Mouse (Mus musculus) lung, postnatal 10 days (tissue): ENCODE data around the gene Zfp558.
"Not testable (repeated sequence)": the region's sequence is repeated elsewhere in the genome, so short reads cannot be mapped to it uniquely, and the experiment has no call there.

Experiments
- DNase-seq: peaks from one replicate; pipeline ENCODE4 v3.0.0; 2021

The Zfp558 gene

DNA sequence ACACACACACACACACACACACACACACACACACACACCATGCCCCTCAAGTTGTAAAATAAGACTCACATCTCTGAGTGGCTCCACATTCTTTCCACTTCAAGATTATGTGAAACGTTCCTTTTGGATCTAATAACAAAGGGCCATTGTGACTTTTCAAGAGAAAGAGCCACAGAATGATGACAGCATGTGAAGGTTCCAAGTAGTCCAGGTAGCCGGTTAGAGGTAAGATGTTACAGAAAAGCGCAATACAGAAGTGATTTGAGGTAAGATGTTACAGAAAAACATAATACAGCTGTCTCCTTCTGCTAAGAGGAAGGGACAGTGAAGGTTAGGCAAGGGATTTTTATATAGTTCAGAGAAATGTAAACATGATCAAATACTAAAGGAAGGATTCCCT, at the start of gene Zfp558, which contains the start of gene Mbd3l1:
Gene Zfp558, minus strand, starts transcription at position 101 of the 400 bp plus-strand sequence.
Gene Mbd3l1, plus strand, starts transcription at position 192 of the 400 bp plus-strand sequence.
- no peak for DNase-seq

GRCm38 (mm10) chr9:18508098-18508497, 30.0 kb upstream of the Zfp558 start:
- DNase-seq: no peak

DNA sequence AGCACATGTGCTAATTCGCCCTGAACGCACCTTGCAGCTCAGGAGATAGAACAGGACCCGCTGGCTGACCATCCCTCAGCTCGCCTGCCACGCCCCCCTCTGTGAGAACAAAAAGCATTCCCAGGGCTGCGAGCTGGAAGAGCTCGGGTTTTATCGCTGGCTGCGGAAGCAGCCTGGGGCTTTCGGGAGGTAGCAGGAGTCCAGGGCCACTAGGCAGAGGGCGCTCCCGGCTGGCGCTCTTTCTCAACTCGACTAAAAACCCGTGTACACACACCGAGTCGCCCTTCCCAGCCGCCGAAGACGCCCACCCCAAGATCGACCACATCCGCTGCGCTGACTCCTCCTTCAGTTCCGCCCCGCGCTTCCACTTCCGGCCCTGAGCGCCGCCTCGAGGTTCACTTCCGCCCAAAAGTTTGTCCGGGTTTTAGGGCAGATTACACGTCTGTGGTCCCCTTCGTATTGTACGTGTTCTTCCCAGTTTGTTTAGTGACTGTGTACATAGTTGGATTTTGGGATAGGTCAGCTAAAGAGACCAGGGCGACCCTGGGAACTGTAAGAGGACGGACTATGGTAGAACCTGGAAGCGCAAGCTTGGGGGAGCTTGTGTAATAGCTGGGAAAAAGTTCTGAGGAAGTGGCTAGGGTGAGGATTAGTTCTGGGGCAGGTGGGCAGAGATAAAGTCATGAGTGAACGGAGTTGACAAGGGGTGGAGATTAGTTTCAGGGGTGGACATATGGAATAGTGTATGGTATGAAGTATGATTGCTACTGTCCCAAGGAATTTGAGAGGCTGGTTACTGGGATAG, 4.5 kb downstream of the Zfp558 start:
- DNase-seq: peak; percentile 84

GRCm38 (mm10) chr9:18468005-18468404, 10.1 kb downstream of the Zfp558 start:
- DNase-seq: no peak

DNA sequence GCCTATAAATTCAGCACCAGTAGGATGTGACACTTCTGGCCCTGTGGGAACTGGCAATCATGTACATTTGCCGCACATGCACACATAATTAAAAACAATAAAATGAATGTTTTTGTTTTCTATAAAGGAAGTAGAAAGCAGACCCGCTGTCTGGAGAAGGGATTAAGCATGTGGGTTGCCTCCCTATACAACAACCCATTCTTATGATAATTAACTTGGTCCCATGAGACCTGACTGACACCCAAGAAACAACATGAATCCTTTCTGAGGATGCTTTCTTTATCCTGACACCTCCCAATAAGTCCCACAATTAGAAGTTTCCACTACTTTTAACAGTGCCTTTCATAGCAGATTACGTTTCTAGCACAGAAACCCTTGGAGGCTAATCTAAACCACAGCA, 10.7 kb downstream of the Zfp558 start:
- DNase-seq: no peak

DNA sequence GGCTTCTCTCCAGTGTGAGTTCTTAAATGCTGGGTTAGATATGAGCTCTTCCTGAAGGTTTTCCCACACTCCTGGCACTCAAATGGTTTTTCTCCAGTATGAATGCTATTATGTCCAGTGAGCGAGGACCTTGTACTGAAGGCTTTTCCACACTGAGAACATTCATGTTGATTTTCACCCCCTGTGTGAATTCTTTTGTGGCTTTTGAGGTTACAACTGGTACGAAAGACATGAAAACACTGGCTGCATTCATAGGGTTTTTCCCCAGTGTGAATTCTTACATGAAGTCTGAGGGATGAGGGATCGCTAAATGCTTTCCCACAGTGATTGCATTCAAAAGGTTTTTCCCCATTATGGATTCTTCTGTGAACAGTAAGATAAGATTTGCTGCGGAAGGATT, 21.5 kb downstream of the Zfp558 start:
- no peak for DNase-seq

- DNase-seq: peak; percentile 17
Observed at GRCm38 (mm10) chr9:18431687-18432086, 46.4 kb downstream of the Zfp558 start.

- no peak for DNase-seq
Observed at GRCm38 (mm10) chr9:18430354-18430753, 47.7 kb downstream of the Zfp558 start, which contains the start of gene Mbd3l2. Gene Mbd3l2, plus strand, starts transcription at chr9:18430654.

DNA sequence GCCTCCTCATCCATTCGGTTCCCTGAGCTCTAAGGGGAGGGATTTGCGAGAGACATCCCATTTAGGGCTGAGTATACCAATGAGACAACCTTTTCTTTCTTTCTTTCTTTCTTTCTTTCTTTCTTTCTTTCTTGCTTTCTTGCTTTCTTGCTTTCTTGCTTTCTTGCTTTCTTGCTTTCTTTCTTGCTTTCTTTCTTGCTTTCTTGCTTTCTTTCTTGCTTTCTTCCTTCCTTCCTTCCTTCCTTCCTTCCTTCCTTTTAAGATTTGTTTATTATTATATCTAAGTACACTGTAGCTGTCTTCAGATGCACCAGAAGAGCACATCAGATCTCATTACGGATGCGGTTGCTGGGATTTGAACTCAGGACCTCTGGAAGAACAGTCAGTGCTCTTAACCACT, 65.7 kb downstream of the Zfp558 start:
- not testable (repeated sequence) for DNase-seq
